Comparison of ENCODE assay signal across 9 mouse cellular contexts in genomic region chr16:20620399-20620735, GRCm38 (mm10). TPM values are rescaled to one million over a fixed set of nuclear protein-coding genes. Genes with fewer than 3 reads are reported as not detected.
DNase-seq lines count a peak whose midpoint lies in the region; ATAC-seq and TF ChIP-seq lines count a peak whose summit lies in the region.
"Had no signal": no experiment of that assay in that cellular context is flagged by ENCODE, and none has a peak within 500 bp of the region (broad histone marks: within the 10 kb centered on the region; RNA-seq: fewer than 3 reads in every experiment).

No protein-coding gene starts in this region.

- H3K4me3 ChIP-seq in cerebellum, adult 2 months (replicated peaks; ENCODE audit: insufficient read depth, low read depth, low read length) = peak overlapping the region; percentile 91
- peak overlapping the region; percentile 69 for H3K4me3 ChIP-seq in embryonic facial prominence, embryonic 15.5 days (replicated peaks)
- H3K4me3 ChIP-seq in limb, embryonic 14.5 days (replicated peaks; ENCODE audit: low read length) = peak overlapping the region; percentile 69
- H3K4me3 ChIP-seq in stomach, embryonic 16.5 days (replicated peaks; ENCODE audit: low read length) = peak overlapping the region; percentile 55

- peaks cover 4% of the 10 kb centered on the region; the same call in 1 of the 2 replicates for H3K4me1 ChIP-seq in cerebellum, adult 2 months (ENCODE audit: control insufficient read depth, insufficient read depth, low read length)
- H3K4me1 ChIP-seq in embryonic facial prominence, embryonic 15.5 days = peaks cover 34% of the 10 kb centered on the region
- H3K4me1 ChIP-seq in limb, embryonic 14.5 days (ENCODE audit: control insufficient read depth, insufficient read depth, low read length) = peaks cover 23% of the 10 kb centered on the region
- H3K4me1 ChIP-seq in stomach, embryonic 16.5 days (ENCODE audit: control insufficient read depth, insufficient read depth, low read length) = peaks cover 22% of the 10 kb centered on the region

- no peak for TF ChIP-seq POLR2A in cerebellum, adult 2 months (IDR thresholded peaks at IDR 0.05; ENCODE audit: borderline replicate concordance, insufficient read depth, low read length)
- TF ChIP-seq POLR2A in limb, embryonic 14.5 days (IDR thresholded peaks at IDR 0.05; ENCODE audit: borderline replicate concordance, extremely low read depth, insufficient read depth, insufficient read length) = no peak

- peak in 1 of 2 experiments; percentile 40 for DNase-seq in cerebellum, adult 2 months
- DNase-seq in cerebellum, postnatal 4 days (ENCODE audit: low spot score in 2 of 2) = no peak
- peak; percentile 33 for DNase-seq in 3T3-L1 (ENCODE audit: low read depth, low spot score)
- no peak for DNase-seq in limb, embryonic 14.5 days (ENCODE audit: low spot score)
- no peak for DNase-seq in urinary bladder, postnatal 14 days (ENCODE audit: low spot score)
- DNase-seq in natural killer cell, adult 2 months (ENCODE audit: low spot score in 2 of 2) = no peak

- H3K36me3 ChIP-seq in embryonic facial prominence, embryonic 15.5 days = no peaks in the 10 kb centered on the region
- H3K36me3 ChIP-seq in limb, embryonic 14.5 days (ENCODE audit: control insufficient read depth, insufficient read depth, low read length) = no peaks in the 10 kb centered on the region
- no peaks in the 10 kb centered on the region for H3K36me3 ChIP-seq in stomach, embryonic 16.5 days (ENCODE audit: control insufficient read depth, insufficient read depth, low read length)

- peak overlapping the region; percentile 87; the same call in 1 of the 2 replicates for H3K27ac ChIP-seq in cerebellum, adult 2 months (ENCODE audit: insufficient read depth, low read length)
- H3K27ac ChIP-seq in embryonic facial prominence, embryonic 15.5 days (replicated peaks) = no peak overlapping the region
- H3K27ac ChIP-seq in limb, embryonic 14.5 days (replicated peaks; ENCODE audit: low read depth, low read length) = no peak overlapping the region
- H3K27ac ChIP-seq in stomach, embryonic 16.5 days (ENCODE audit: low read length) = no peak overlapping the region
- H3K27ac ChIP-seq: macrophage had no signal

- no peak for ATAC-seq in embryonic facial prominence, embryonic 15.5 days (ENCODE audit: insufficient number of reproducible peaks, low FRiP score, low TSS enrichment, low read depth)
- ATAC-seq in limb, embryonic 14.5 days (ENCODE audit: low FRiP score, low read depth) = 0 out of 2 replicates have a peak, but pooled peaks have one; percentile 13
- no peak for ATAC-seq in stomach, embryonic 16.5 days (ENCODE audit: insufficient read depth, low FRiP score)

- no peak overlapping the region for H3K9ac ChIP-seq in embryonic facial prominence, embryonic 15.5 days
- H3K9ac ChIP-seq in limb, embryonic 14.5 days (ENCODE audit: low read depth, low read length, severe bottlenecking) = no peak overlapping the region
- H3K9ac ChIP-seq in stomach, embryonic 16.5 days (ENCODE audit: low read length) = 0 out of 2 replicates have a peak overlapping the region, but pooled peaks have one; percentile 66

- peak overlapping the region; percentile 99 for H3K4me2 ChIP-seq in embryonic facial prominence, embryonic 15.5 days (replicated peaks)
- peak overlapping the region; percentile 98 for H3K4me2 ChIP-seq in limb, embryonic 14.5 days (replicated peaks; ENCODE audit: low read depth, low read length, severe bottlenecking)
- H3K4me2 ChIP-seq in stomach, embryonic 16.5 days (ENCODE audit: low read depth, low read length) = peak overlapping the region; percentile 87

- no peaks in the 10 kb centered on the region for H3K9me3 ChIP-seq in embryonic facial prominence, embryonic 15.5 days (replicated peaks)
- H3K9me3 ChIP-seq in limb, embryonic 14.5 days (ENCODE audit: control insufficient read depth, low read length) = no peaks in the 10 kb centered on the region
- H3K9me3 ChIP-seq in stomach, embryonic 16.5 days (replicated peaks; ENCODE audit: control insufficient read depth, low read length) = no peaks in the 10 kb centered on the region

- TF ChIP-seq CTCF in cerebellum, adult 2 months (IDR thresholded peaks at IDR 0.05; ENCODE audit: borderline replicate concordance, insufficient read depth, low read depth, low read length) = no peak

- no peaks in the 10 kb centered on the region for H3K27me3 ChIP-seq in cerebellum, adult 2 months (ENCODE audit: control insufficient read depth, insufficient read depth, low read length)
- H3K27me3 ChIP-seq in embryonic facial prominence, embryonic 15.5 days = peaks cover 27% of the 10 kb centered on the region
- H3K27me3 ChIP-seq in limb, embryonic 14.5 days (ENCODE audit: control insufficient read depth, insufficient read depth, low read length) = peaks cover 23% of the 10 kb centered on the region
- peaks cover 23% of the 10 kb centered on the region for H3K27me3 ChIP-seq in stomach, embryonic 16.5 days (ENCODE audit: control insufficient read depth, insufficient read depth, low read length)

- under 1% methylated on average over 9 of the region's 9 CpGs for WGBS in cerebellum, adult 2 months
- 2% methylated on average over 9 of the region's 9 CpGs for WGBS in embryonic facial prominence, embryonic 15.5 days
- 3% methylated on average over 9 of the region's 9 CpGs for WGBS in limb, embryonic 14.5 days
- 0% methylated on average over 9 of the region's 9 CpGs for WGBS in stomach, embryonic 16.5 days

RNA-seq across cellular contexts. Expression of gene Camk2n2, which starts 0.7 kb away (rescaled TPM):
- polyA plus RNA-seq in cerebellum, adult 2 months (2012; rRNA removed) = 230 and 239 TPM in 2 replicates
- 1.7 and 1.9 TPM in 2 replicates for polyA plus RNA-seq in embryonic facial prominence, embryonic 15.5 days (2015; fragmentation: Nextera tagmentation; extraction: Ambion mirVana)
- 4.3 and 5.9 TPM in 2 replicates for polyA plus RNA-seq in limb, embryonic 14.5 days (2012; rRNA removed)
- 1.0 and 1.1 TPM in 2 replicates for polyA plus RNA-seq in limb, embryonic 14.5 days (2014; fragmentation: Nextera tagmentation; extraction: Ambion mirVana)
- 0.40 and 0.64 TPM in 2 replicates for polyA plus RNA-seq in stomach, embryonic 16.5 days (2015; fragmentation: Nextera tagmentation; extraction: Ambion mirVana)

RNA-seq across cellular contexts. Expression of gene Alg3, which starts 8.8 kb away (rescaled TPM):
- 23.5 and 25.6 TPM in 2 replicates for polyA plus RNA-seq in cerebellum, adult 2 months (2012; rRNA removed)
- 36.3 and 39.4 TPM in 2 replicates for polyA plus RNA-seq in embryonic facial prominence, embryonic 15.5 days (2015; fragmentation: Nextera tagmentation; extraction: Ambion mirVana)
- 27.4 and 43.5 TPM in 2 replicates for polyA plus RNA-seq in limb, embryonic 14.5 days (2012; rRNA removed)
- 43.0 and 43.6 TPM in 2 replicates for polyA plus RNA-seq in limb, embryonic 14.5 days (2014; fragmentation: Nextera tagmentation; extraction: Ambion mirVana)
- polyA plus RNA-seq in stomach, embryonic 16.5 days (2015; fragmentation: Nextera tagmentation; extraction: Ambion mirVana) = 34.0 and 38.2 TPM in 2 replicates

RNA-seq across cellular contexts. Expression of gene Gm49333, which starts 9.0 kb away (rescaled TPM):
- not detected in 2 replicates for polyA plus RNA-seq in cerebellum, adult 2 months (2012; rRNA removed)
- not detected in 2 replicates for polyA plus RNA-seq in embryonic facial prominence, embryonic 15.5 days (2015; fragmentation: Nextera tagmentation; extraction: Ambion mirVana)
- not detected in 2 replicates for polyA plus RNA-seq in limb, embryonic 14.5 days (2012; rRNA removed)
- polyA plus RNA-seq in limb, embryonic 14.5 days (2014; fragmentation: Nextera tagmentation; extraction: Ambion mirVana) = not detected in 2 replicates
- 0.14 TPM in 1 of 2 replicates, not detected in the other for polyA plus RNA-seq in stomach, embryonic 16.5 days (2015; fragmentation: Nextera tagmentation; extraction: Ambion mirVana)
- polyA plus RNA-seq: macrophage had no signal

RNA-seq across cellular contexts. Expression of gene Eef1akmt4, which starts 9.0 kb away (rescaled TPM):
- polyA plus RNA-seq in cerebellum, adult 2 months (2012; rRNA removed) = 2.1 and 2.2 TPM in 2 replicates
- polyA plus RNA-seq in embryonic facial prominence, embryonic 15.5 days (2015; fragmentation: Nextera tagmentation; extraction: Ambion mirVana) = 29.2 and 31.3 TPM in 2 replicates
- polyA plus RNA-seq in limb, embryonic 14.5 days (2012; rRNA removed) = 28.0 and 33.0 TPM in 2 replicates
- 38.8 and 44.1 TPM in 2 replicates for polyA plus RNA-seq in limb, embryonic 14.5 days (2014; fragmentation: Nextera tagmentation; extraction: Ambion mirVana)
- 26.0 and 30.7 TPM in 2 replicates for polyA plus RNA-seq in stomach, embryonic 16.5 days (2015; fragmentation: Nextera tagmentation; extraction: Ambion mirVana)

RNA-seq across cellular contexts. Expression of gene Ece2, which starts 9.3 kb away (rescaled TPM):
- polyA plus RNA-seq in cerebellum, adult 2 months (2012; rRNA removed) = 79.0 and 81.5 TPM in 2 replicates
- polyA plus RNA-seq in embryonic facial prominence, embryonic 15.5 days (2015; fragmentation: Nextera tagmentation; extraction: Ambion mirVana) = 7.3 and 8.2 TPM in 2 replicates
- polyA plus RNA-seq in limb, embryonic 14.5 days (2012; rRNA removed) = 14.1 and 15.8 TPM in 2 replicates
- polyA plus RNA-seq in limb, embryonic 14.5 days (2014; fragmentation: Nextera tagmentation; extraction: Ambion mirVana) = 3.9 and 4.1 TPM in 2 replicates
- polyA plus RNA-seq in stomach, embryonic 16.5 days (2015; fragmentation: Nextera tagmentation; extraction: Ambion mirVana) = 2.4 and 2.6 TPM in 2 replicates

Comparison
In these comparisons a context has a peak if more than half of its experiments do, and no peak if none do; other contexts are left out.
1. RNA of gene Camk2n2, which starts 0.7 kb away (polyA plus RNA-seq): 230 to 239 TPM in cerebellum, adult 2 months; 1.0 to 5.9 TPM in limb, embryonic 14.5 days, 1.7 to 1.9 TPM in embryonic facial prominence, embryonic 15.5 days and 0.40 to 0.64 TPM in stomach, embryonic 16.5 days; every median in the first group is over 10 times any median in the second.
2. Peak in every context shown above with its lines, with median percentiles within 50 percentile points of each other: H3K4me3 ChIP-seq and H3K4me2 ChIP-seq.